Mouse (Mus musculus) cerebellum, adult (tissue): ENCODE measurements at regions not wholly inside any gene's neighbourhood (a gene's known extent, or its start where the extent isn't known, plus 50 kb on each side); places are given as distances from the start of the nearest gene placed in this dataset.

ENCODE experiments used
- ATAC-seq: cut with Nextera tagmentation; 2 replicates; pipeline ENCODE4 v1.9.2; 2017; ENCODE audit warnings: mild to moderate bottlenecking, moderate library complexity, mixed read lengths; ENCODE audit not compliant: insufficient number of reproducible peaks, low FRiP score, low TSS enrichment

DNA sequence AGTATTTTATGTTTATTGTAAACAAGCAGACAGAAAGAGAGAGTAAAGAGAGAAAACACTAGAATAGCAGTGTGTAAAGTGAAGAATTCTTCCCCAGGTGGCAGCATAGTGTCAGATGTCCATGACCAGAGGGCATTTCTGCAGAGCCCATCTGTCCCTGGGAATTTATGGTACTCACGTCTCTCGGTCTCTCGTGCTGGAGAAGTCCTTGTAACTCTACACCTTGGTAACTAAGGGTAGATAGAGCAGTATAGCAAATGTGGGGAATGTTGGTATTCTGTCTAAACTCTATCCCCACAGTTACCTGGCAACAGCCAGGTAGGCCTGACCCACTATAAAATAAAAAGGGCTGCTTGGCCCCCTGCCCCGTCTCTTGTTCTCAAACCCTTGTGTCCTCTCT lies 122.5 kb upstream of the Tsc22d1 start:
- ATAC-seq = no peak

DNA sequence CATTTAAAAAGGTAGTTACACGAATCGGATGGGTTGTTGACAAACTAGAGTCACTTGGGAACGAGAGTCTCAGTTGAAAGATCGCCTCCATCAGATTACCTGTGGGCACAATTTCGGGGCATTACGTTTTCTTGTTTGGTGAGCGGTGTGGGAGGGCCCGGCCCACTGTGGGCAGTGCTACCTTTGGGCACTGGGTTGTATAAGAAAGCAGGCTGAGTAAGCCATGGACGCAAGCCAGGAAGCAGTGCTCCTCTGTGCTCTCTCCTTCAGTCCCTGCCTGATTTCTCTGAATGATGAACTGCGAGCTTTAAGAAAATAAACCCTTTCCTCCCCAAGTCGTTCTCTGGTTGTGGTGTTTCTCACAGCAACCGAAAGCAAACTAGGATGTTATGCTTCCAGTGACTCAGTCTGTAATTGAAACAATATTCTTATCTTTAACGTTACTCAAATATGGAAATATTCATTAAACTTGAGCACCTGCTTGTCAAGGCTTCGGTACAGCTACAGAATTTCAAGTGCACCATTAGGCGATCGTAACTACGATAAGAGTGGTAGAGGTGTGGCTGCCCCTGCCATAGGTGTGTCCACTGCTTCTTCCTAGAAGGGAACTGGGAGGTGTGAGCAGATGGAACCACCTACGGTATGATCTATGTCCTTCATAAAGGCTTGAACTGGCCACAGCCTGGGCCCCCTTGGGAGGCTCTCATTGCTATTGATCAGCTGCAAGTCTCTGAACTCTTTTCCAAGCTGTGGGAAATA lies 119.2 kb upstream of the Tsc22d1 start:
- no peak for ATAC-seq

DNA sequence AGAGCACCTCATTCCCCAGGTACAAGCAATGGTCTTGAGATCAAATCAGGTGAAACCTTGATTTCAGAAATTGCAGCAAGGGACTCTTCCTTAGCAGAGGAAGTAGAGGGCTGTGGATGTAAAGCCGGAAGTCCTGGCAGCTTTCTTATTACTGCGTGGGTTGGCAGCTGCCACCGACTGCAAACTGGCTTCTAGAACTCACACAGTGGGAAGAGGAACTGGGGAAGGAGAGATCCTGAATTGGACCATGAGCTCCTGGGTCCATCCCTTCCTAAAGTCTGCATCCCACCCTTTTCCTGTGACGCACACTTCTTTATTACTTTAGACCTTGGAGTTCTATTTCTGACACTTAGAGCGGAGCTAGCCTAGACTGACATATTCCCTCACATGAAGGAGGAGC lies 116.9 kb upstream of the Tsc22d1 start:
- no peak for ATAC-seq

DNA sequence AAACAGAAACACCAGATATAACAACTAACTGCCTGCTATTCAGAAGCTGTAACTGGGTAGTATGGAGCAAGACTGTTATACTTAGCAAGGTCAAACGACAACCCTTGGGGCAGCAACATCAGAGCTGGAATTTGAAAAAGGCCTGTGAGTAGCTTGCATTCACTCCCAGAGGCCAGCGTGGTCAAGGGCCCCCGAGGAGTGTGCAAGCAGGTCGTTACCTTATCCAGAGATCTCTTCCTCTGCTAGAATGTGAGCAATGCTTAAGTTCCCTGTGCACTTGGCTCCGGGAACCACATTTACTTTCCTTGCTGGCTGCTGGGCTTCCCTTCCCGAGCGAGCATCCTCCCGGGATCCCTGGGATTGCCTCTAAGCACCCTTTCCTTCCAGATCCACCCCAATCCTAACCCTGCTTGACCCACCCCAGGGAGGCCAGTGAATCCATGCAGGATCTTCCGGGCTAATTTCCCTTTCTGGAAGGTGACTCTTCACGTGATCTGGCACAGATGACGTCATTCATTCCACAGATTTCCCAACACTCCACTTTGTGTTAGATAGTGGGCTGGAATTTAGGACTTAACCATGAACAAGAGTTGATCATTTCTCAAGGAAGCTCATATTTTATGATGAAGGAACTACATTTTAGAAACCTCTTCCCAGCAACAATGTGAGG lies 112.3 kb upstream of the Tsc22d1 start:
- no peak for ATAC-seq

DNA sequence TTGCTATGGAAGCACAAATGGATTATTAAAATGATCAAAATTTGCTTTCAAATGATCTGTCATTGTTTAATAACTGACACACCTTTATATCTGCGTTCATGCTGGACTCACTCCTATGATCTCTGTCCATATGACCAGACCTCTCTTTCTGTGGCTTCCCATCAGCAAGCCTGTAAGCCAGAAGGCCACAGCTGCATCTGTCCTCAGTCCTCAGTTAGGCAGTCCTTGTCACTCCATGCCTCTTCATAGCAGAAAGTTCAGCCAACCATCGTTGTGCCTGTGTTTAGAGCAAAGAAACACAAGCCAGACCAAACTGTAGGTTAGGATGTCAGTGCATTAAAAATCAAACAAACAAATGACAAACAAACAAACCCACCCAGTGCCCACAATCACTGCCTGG lies 107.2 kb upstream of the Tsc22d1 start:
- no peak for ATAC-seq

DNA sequence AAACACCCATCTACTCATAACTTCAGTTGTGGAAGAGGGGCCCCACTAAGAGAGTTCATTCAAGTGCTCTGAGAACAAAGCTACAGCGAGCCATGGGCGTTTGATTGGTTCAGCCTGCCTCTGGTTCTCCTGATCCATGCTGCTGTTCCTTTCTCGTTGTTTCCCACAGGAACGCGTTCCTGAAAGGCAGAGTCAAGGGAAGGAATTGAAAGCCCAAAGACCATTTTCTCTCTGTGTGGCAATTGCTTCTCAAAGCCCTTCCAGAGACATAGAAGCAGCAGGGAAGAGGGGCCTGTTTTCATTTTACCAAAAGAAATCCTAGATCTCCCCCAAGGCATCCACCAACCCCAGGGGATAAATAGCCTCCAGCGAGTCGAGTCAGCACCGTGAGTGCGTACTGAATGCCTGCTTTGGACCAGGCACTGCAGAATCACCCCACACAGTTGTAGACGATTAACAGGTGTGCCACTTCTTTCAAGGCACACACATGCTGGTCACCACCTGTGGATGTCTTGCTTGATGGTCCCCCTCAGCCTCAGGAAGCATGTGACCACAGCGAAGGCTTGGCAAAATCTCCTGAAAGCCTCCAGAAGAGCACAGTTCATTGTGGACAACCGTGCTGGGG lies 106.5 kb upstream of the Tsc22d1 start:
- no peak for ATAC-seq

DNA sequence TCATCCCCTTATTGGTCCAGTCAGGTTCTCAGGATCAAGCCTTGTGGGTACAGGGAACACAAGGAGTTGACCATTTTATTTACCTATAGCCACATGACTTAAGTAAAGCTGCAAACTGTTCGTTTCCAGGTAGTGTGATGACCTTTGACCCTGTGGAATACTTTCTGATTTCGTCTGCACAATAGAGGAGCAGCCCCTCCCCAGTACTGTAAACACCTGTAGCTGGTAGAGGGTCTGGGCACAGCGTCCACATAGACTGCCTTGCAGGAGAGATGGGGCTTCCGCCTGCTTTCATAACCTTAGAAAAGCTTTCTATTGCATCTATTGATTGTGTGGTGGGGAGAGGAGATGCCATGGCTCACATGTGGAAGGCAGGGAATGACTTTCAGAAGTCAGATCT lies 105.2 kb upstream of the Tsc22d1 start:
- ATAC-seq = no peak

DNA sequence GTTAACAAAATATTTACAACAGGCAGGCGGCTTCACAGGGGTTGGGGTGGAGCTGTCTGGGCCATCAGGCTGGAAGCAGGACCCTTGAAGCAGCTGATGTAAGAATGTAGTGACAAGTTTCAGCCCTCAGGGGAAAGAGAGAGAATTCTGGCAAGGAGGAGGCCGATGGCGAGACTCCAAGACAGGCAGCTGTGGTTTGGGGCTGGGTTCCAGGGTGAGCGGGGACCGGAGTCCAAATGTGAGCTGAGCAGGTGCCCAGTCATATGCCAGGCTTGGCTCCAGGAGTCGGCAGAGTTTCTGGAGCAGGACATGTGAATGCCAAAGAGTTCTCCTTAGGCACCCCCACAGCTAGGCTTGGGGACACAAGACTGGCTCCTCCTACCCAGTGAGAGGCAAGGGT lies 104.5 kb upstream of the Tsc22d1 start:
- ATAC-seq = no peak

DNA sequence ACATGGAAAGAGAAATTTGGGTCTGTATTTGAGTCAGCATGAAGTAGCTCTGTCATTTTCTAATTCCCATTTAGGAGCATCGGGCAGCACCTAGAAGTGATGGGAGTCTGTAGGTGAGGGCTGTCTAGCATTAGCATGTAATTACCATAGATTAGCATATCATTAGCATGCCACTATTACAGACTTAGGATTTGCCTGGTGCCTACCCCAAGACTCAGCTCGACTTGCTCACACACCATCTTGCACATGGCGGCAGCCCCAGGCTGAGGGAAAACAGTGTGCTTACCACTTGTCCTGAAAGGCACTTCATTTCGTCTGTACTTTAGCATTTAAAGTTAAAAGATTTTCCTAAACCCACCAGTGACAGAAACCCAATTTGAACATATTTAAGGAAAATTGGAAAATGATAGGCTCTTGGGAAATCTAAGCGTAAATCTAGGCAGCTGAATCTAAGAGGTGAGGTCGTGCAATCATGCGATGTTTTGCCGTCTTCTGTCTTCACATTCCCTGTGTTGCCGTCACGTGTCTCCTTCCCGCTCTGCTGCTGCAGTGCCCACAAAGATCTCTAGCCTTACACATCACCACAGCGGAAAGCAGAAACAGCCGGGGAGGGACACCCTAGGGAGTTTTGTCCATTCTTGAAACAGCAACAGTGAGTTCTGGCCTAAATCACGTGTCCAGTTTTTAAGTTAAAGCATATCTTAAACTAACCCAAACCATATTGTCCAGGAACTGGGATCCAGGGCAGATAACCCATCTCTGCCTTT lies 101.2 kb upstream of the Tsc22d1 start:
- ATAC-seq = no peak

DNA sequence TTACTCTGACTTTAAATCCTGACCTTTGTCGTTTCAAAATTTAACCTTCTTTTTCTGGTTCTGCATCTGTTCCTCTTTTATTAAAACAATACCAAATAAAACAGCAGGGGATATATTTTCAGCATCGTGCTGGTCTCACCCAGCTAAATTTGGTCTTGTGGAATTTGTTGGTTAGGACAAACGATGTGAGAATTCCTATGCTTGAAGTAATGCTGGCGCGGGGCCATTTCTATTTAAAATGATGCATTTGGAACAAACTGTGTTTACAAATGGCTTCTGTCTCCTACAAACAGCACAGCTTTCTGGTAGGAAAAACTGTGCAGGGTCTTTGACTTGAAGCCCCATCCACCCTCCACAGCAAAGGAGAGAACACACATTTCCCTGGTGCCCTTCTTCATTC lies 96.3 kb upstream of the Tsc22d1 start:
- ATAC-seq = no peak

DNA sequence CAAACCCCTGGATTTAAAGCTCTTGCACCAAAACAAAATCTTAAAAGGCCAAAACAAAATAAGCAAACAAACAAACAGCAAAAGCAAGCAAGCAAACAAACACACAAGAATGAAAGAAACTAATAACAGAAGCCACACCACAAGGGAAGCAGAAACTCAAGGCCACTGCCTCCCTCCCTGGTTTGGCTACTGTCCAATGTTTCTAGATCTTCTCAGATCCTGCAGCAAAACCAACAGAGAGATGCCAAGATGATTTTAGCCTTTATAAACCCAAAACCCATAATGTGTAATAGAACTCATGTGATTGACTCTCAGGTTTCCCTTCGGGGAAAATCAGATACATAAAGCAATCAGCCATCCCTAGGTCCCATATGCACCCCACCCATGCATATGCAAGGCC lies 90.5 kb upstream of the Tsc22d1 start:
- no peak for ATAC-seq

DNA sequence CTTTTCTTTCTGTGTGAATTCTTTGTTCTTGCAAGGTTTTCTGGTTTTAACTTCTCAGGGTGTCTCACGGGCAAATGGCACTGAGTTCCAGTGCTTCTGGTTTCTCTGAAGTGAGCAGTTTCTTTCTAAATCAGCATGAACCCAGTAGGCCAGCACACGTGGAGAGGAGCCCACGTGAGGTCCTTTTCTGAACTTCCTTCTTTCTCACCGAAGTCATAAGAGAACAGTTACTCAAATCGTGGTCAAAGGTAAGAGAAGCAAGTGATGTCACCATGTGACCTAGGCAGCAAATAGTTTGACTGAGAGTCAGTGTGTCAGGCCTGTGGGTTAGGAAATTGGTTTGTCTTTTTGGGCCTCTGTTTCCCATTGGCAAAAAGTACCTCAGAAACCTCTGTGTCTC lies 84.8 kb upstream of the Tsc22d1 start:
- ATAC-seq = no peak

DNA sequence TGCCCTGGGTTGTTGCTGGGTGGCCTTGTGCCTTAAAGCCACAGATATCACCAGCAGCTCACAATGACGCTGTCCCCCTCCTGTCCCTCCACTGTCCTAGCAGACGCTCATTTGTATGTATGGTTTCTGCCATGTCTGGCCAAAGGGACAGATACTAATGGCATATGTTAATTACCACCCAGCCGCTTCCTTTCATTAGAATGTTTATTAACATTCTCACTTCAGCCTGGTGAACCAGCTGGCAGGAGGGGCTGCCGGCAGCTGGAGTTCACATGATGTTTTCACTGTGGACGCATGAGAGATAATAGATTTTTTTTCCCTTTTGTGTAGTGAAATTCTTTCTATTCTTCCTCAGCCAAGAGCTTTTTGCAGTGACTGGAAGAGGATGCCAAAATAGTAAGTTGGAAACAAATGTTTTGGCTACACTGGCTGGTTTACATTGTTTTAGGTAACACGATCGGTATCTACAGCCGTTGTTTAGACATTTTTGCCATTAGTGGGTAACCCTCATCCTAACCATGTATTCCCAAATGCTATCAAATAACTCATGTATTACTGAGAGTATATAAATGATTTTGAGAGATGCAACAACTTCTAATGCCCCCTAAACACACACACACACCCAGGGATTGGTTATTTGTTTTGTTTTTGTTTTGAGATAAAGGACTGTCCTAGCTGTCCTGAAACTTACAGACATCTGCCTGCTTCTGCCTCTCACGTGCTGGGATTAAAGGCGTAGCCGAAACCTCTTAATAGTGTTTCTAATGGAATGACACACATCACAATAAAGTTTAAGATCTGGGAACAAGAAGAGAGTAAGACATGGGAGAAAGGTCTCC lies 83.0 kb upstream of the Tsc22d1 start:
- ATAC-seq = no peak

DNA sequence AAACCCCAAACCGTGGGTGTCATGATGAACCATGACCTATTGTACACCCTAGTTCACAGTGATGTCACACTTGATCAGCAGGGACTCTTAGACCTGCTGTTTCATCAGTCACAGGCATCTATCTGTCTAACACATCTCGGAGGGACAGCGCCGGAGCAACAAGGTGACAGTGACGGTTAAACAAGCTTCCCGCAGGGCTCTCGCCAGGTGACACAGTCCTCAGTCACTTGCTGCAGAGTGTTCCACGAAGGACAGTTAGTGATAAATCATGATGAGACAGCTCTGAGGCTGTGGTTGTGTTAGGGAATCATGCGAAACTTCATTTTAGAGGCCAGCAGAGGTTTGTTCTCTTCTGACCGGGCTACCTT lies 82.4 kb upstream of the Tsc22d1 start:
- ATAC-seq = no peak

DNA sequence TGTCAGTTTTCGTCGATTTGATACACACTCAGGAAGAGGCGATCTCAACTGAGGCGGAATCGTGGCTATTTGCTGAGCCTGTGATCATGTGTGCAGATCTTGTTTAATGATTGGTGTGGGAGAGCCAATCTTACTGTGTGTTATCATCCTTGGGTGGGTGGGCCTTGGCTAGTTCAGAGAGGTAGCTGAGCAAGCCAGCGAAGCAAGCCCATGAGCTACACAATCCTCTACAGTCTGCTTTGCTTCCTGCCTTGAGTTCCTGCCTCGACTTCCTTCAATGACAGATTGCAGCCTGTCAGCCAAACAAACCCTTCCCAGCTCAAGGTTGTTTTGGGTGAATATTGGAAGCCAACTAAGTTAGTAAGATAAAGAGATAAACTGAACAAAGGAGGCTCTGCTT lies 74.0 kb upstream of the Tsc22d1 start:
- no peak for ATAC-seq

DNA sequence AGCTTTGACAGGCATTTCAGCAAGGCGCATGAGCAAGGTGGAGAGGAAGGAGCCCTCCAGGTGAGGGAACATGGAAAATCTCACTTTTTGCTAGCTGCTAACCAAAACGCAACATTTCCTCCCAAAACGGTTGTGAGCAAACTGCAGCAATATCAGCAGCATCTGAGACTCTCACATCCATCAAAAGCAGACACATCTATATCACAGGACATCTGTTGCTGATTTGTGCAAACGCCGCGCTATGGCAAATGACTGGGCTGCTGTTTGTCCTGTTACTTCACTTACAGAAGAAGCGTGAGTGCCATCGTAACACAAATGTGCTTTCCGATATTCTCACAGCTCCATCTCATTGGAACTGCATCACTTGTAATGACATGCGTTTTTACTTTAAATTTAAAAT lies 73.5 kb upstream of the Tsc22d1 start:
- no peak for ATAC-seq

DNA sequence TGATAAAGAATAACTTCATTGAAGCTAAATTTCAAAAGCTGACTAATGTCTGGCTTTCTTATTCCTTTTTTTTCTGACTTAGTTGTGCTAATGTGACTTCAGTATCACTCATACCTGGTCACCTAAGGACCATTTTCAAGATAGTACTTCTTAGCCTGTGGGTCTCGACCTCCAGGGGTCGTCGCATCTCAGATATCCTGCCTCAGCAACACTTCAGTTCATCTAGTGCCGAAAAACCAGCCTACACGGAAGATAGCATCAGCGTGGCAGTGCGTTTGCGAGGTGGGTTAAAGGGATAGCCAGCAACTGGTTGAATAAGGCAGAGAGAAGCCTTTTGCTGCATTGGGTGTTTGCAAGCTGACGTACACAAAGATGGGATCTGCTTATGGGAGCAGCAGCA lies 62.9 kb upstream of the Tsc22d1 start:
- no peak for ATAC-seq

DNA sequence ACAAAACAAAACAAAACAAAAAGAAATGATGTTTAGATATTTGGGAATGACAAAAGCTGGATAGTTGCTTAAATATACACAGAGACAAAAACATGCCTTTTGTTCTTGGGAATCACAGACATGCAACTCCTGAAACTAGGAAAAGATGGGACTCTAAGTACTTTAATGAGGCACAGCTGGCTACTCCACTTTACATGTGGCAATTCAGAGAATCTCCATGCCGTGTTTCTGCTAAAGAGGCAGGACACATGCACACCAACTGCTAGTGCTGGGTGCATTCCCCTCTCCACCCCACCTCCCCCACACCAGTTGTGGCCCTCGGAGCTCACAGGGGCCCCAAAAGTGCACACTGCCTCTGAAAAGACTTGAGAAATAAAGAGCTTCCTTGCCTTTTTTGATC lies 58.6 kb upstream of the Tsc22d1 start:
- ATAC-seq = no peak

DNA sequence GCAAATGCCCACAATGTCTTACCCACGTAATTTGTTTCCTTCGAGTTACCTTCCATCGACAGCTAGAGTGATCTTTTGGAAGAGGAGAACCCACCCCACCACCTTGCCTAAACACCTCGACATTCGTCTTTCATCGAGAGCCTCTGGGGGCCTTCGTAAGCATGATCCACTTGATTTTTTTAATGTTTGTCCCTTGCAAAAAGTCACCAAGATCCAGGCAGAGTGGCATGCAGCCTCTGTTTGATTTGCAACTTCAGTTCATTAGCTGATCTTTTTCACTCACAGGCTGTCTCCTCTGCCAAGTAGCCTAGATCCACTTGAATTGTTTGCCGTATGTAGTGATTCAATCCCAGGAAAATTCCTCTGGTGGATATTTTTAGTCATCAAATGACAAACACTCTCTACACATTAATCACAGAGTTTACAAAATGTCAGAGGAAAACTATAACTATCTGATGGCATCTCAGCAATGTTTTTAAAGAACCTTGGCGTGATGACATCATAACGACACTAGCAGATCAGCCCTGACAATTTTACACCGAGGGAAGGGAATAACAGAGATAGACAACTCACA lies 54.8 kb upstream of the Tsc22d1 start:
- no peak for ATAC-seq

DNA sequence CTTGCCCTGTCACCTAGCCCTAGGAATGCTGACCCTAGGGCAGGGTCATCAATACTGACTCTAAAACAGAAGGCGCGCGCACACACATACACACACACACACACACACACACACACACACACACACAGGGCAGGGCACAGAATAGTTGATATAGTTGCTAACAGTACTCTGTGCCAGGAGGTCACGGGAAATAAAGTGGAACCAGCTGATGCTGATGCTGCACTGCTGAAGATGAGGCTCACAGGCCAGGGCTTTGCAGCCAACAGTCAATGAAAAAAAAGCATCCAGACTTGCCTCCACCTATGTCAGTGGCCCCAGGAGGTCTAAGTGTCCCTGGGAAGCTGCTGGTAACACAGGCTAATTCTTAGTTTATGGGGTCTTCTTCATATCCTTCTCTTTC lies 50.7 kb upstream of the Tsc22d1 start:
- ATAC-seq = no peak
